Mouse (Mus musculus) spleen, adult 2 months (tissue): Measurements from ENCODE around the gene Tmprss9. TPM values are rescaled to one million over a fixed set of nuclear protein-coding genes. Genes with fewer than 3 reads are reported as not detected.

ENCODE experiments used
- DNase-seq, 2 experiments: peaks; one replicate each; pipeline versions ENCODE4 v3.0.0 to v3.0.0-alpha.2; 2012 to 2021; ENCODE audit warnings: low spot score in 2 of 2, low read depth in 1 of 2
- H3K27ac ChIP-seq: fragments of 200-500 bp; 2 replicates; pipeline ENCODE4 v1.5.1; 2012; ENCODE audit warnings: low read length, inconsistent platforms; ENCODE audit not compliant: insufficient read depth
- H3K27me3 ChIP-seq: fragments of 200-500 bp; 2 replicates; pipeline ENCODE4 v1.6.1; 2012; ENCODE audit warnings: mild to moderate bottlenecking, moderate library complexity, low read length, inconsistent platforms; ENCODE audit not compliant: control insufficient read depth, insufficient read depth
- H3K36me3 ChIP-seq: fragments of 200-500 bp; 2 replicates; pipeline ENCODE4 v1.6.1; 2012; ENCODE audit warnings: mild to moderate bottlenecking, low read length, inconsistent platforms; ENCODE audit not compliant: control insufficient read depth, insufficient read depth
- H3K4me1 ChIP-seq: fragments of 200-500 bp; 2 replicates; pipeline ENCODE4 v1.6.1; 2011; ENCODE audit warnings: inconsistent platforms; ENCODE audit not compliant: control insufficient read depth, insufficient read depth, insufficient read length
- H3K4me3 ChIP-seq: fragments of 200-500 bp; 2 replicates; pipeline ENCODE4 v1.5.1; 2011; ENCODE audit warnings: mild to moderate bottlenecking, inconsistent platforms; ENCODE audit not compliant: insufficient read depth, insufficient read length; ENCODE audit errors: extremely low read depth
- CTCF ChIP-seq: fragments of 200-500 bp; IDR thresholded peaks from 2 replicates; pipeline ENCODE4 v1.5.1; 2011; ENCODE audit warnings: mild to moderate bottlenecking, inconsistent platforms; ENCODE audit not compliant: insufficient read depth, insufficient read length, insufficient replicate concordance; ENCODE audit errors: extremely low read depth
- POLR2A ChIP-seq: fragments of 200-500 bp; IDR thresholded peaks from 2 replicates; pipeline ENCODE4 v1.6.1; 2011; ENCODE audit warnings: low read depth, low read length, inconsistent platforms
- WGBS: fragments of 180-500 bp; shearing (Covaris S2); methylation state at CpG from one replicate; pipeline ENCODE4 v1.1.7; 2018; 5-methylcytosine and 5-hydroxymethylcytosine counted together
- polyA plus RNA-seq: library from polyadenylated mRNA; depleted of rRNA; stranded (reverse); fragments of >200 nt; gene quantifications from 2 replicates; pipeline ENCODE4 v1.2.3, GENCODE M21; 2012; rRNA removed

Gene Tmprss9
- polyA plus RNA-seq, 1 experiment = 0.09 TPM

DNA sequence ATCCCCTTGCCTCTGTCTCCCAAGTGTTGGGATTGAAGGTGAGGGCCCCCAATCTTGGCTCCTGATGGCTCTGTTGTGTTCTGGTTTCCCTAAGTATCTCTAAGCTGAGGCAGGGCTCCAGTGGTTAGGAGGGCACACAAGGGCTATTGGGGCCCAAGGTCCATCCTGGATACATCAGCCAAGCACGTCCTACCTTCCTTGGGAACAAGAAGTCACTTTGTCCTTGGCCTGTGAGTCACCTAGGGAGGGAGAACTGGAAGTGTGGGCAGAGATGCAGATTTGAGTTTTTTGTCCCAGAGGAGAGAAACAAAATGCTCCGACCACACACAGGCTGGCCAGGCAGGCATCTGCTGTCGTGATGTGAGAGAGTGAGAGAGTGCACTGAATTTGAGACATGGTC lies 77.4 kb downstream of the Tmprss9 start:
- Histone ChIP-seq H3K4me1 (no peaks in the 10 kb centered on the region), H3K4me3 (no peak overlapping the region), H3K27me3 (no peaks in the 10 kb centered on the region), H3K27ac (no peak overlapping the region), H3K36me3 (no peaks in the 10 kb centered on the region)
- 79% methylated on average over 3 of the region's 3 CpGs for WGBS
- TF ChIP-seq CTCF (no peak), POLR2A (no peak)
- no peak for DNase-seq

Other genes with a start within 250 kb of the Tmprss9 start
- 206 and 283 TPM in 2 replicates for gene Csnk1g2, start 249.0 kb upstream of the Tmprss9 start, polyA plus RNA-seq
- 49.5 and 66.1 TPM in 2 replicates for gene Btbd2, start 214.8 kb upstream of the Tmprss9 start, polyA plus RNA-seq
- 351 and 533 TPM in 2 replicates for gene Mknk2, start 193.7 kb upstream of the Tmprss9 start, polyA plus RNA-seq
- gene Mob3a, start 169.9 kb upstream of the Tmprss9 start, polyA plus RNA-seq = 130 and 156 TPM in 2 replicates
- gene Izumo4, start 169.7 kb upstream of the Tmprss9 start, polyA plus RNA-seq = 49.0 and 60.8 TPM in 2 replicates
- 92.5 and 111 TPM in 2 replicates for gene Ap3d1, start 129.6 kb upstream of the Tmprss9 start, polyA plus RNA-seq
- 46.2 and 56.2 TPM in 2 replicates for gene Dot1l, start 116.6 kb upstream of the Tmprss9 start, polyA plus RNA-seq
- 38.7 and 54.3 TPM in 2 replicates for gene Sf3a2, start 73.7 kb upstream of the Tmprss9 start, polyA plus RNA-seq
- gene Plekhj1, start 73.2 kb upstream of the Tmprss9 start, polyA plus RNA-seq = 71.8 and 97.5 TPM in 2 replicates
- gene Amh, start 66.6 kb upstream of the Tmprss9 start, polyA plus RNA-seq = 1.3 and 2.3 TPM in 2 replicates
- not detected in 2 replicates for gene Jsrp1, start 58.4 kb upstream of the Tmprss9 start, polyA plus RNA-seq
- 730 and 862 TPM in 2 replicates for gene Oaz1, start 45.2 kb upstream of the Tmprss9 start, polyA plus RNA-seq
- 0.02 TPM in 2 replicates for gene Lingo3, start 27.8 kb upstream of the Tmprss9 start, polyA plus RNA-seq
- gene Lsm7, start 16.6 kb upstream of the Tmprss9 start, polyA plus RNA-seq = 84.0 and 103 TPM in 2 replicates
- 127 and 130 TPM in 2 replicates for gene Sppl2b, start 16.6 kb upstream of the Tmprss9 start, polyA plus RNA-seq
- gene Timm13, start 29.1 kb downstream of the Tmprss9 start, polyA plus RNA-seq = 123 and 133 TPM in 2 replicates
- gene Lmnb2, start 46.4 kb downstream of the Tmprss9 start, polyA plus RNA-seq = 11.0 and 13.2 TPM in 2 replicates
- 35.7 and 46.8 TPM in 2 replicates for gene Gadd45b, start 58.2 kb downstream of the Tmprss9 start, polyA plus RNA-seq
- gene Gng7, start 143.1 kb downstream of the Tmprss9 start, polyA plus RNA-seq = 0.75 and 0.91 TPM in 2 replicates
- 0.04 TPM in 1 of 2 replicates, not detected in the other for gene Diras1, start 153.8 kb downstream of the Tmprss9 start, polyA plus RNA-seq
- gene Slc39a3, start 165.6 kb downstream of the Tmprss9 start, polyA plus RNA-seq = 22.3 and 26.0 TPM in 2 replicates
- gene Sgta, start 188.3 kb downstream of the Tmprss9 start, polyA plus RNA-seq = 88.8 and 114 TPM in 2 replicates
- gene Thop1, start 198.2 kb downstream of the Tmprss9 start, polyA plus RNA-seq = 17.9 and 27.2 TPM in 2 replicates
- 0.27 and 0.32 TPM in 2 replicates for gene Creb3l3, start 227.0 kb downstream of the Tmprss9 start, polyA plus RNA-seq
- 135 and 201 TPM in 2 replicates for gene Map2k2, start 234.1 kb downstream of the Tmprss9 start, polyA plus RNA-seq